Mouse (Mus musculus) brain, embryonic 14.5 days (tissue): ENCODE measurements around the gene Timm17a.

Source experiments
- CTCF ChIP-seq: fragments of 200-500 bp; IDR thresholded peaks from 2 replicates; pipeline ENCODE4 v1.5.1; 2012; ENCODE audit warnings: inconsistent platforms, mild to moderate bottlenecking, moderate library complexity, borderline replicate concordance; ENCODE audit not compliant: insufficient read depth, insufficient read length; ENCODE audit errors: extremely low read depth
- POLR2A ChIP-seq: fragments of 200-500 bp; IDR thresholded peaks from 2 replicates; pipeline ENCODE4 v1.6.1; 2012; ENCODE audit warnings: mild to moderate bottlenecking, inconsistent platforms, borderline replicate concordance; ENCODE audit not compliant: poor library complexity, insufficient read depth, insufficient read length, severe bottlenecking; ENCODE audit errors: extremely low read depth

DNA sequence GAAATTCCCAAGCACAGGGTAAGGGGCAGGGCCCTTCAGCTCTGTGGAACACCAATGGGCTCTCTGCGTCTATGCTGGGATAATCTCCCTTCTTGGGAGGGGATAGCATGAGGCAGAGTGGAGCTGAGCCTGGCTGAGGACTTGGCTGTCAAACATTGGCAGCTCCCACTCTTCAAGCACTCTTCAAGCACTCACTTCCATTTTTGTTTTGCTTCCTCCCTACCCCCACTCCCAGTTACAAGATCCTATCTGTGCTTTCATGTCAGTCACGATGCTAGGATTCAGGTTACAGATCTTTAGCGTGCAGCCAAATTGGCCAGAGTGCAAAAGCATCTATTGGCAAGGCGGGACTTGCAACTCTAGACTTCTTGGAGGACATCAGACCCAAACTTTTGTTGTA lies 60.7 kb downstream of the Timm17a start:
- TF ChIP-seq CTCF (no peak), POLR2A (no peak)
